Comparison of ENCODE assay signal across 17 mouse cellular contexts in genomic region chr10:95199541-95200269, GRCm38 (mm10).
DNase-seq lines count a peak whose midpoint lies in the region; ATAC-seq and TF ChIP-seq lines count a peak whose summit lies in the region.
"Had no signal": no experiment of that assay in that cellular context is flagged by ENCODE, and none has a peak within 500 bp of the region (broad histone marks: within the 10 kb centered on the region; RNA-seq: fewer than 3 reads in every experiment).

No protein-coding gene starts in this region.

- 0 out of 2 replicates have a peak, but pooled peaks have one; percentile 18 for ATAC-seq in heart, embryonic 15.5 days (replicated peaks; ENCODE audit: insufficient number of reproducible peaks, insufficient read depth, low FRiP score, low read depth)
- ATAC-seq in hindbrain, postnatal 0 days = peak; percentile 88
- ATAC-seq: midbrain, embryonic 16.5 days had no signal

- DNase-seq in cerebellum, postnatal 10 days = peak; percentile 38 to 48
- DNase-seq in cerebellum, adult 9-11 months = no peak
- DNase-seq in heart, adult 8-10 months (ENCODE audit: low spot score) = no peak
- peak; percentile 18 for DNase-seq in lung, postnatal 25 days (ENCODE audit: low spot score)
- DNase-seq in lung, adult 2 months = no peak
- peak; percentile 60 for DNase-seq in hindbrain, postnatal 0 days (ENCODE audit: low spot score)
- DNase-seq in left cerebral cortex, adult 8-10 months (ENCODE audit: low spot score in 2 of 2) = no peak
- DNase-seq: thymus, postnatal 4 days had no signal

- TF ChIP-seq POLR2A in lung, adult 2 months (IDR thresholded peaks at IDR 0.05; ENCODE audit: borderline replicate concordance, extremely low read depth, low read depth, low read length) = no peak

- H3K27ac ChIP-seq in heart, embryonic 15.5 days = no peak overlapping the region
- H3K27ac ChIP-seq in hindbrain, postnatal 0 days = no peak overlapping the region
- H3K27ac ChIP-seq: kidney, embryonic 15.5 days; layer of hippocampus, adult 2 months; limb, embryonic 15.5 days; neural tube, embryonic 13.5 days; stomach, postnatal 0 days had no signal

- no peak for TF ChIP-seq CTCF in lung, adult 2 months (IDR thresholded peaks at IDR 0.05; ENCODE audit: insufficient read depth, low read length)
- TF ChIP-seq CTCF in hindbrain, postnatal 0 days (IDR thresholded peaks at IDR 0.05; ENCODE audit: low read depth) = no peak

- H3K9ac ChIP-seq in heart, embryonic 15.5 days = no peak overlapping the region
- H3K9ac ChIP-seq in hindbrain, postnatal 0 days (replicated peaks; ENCODE audit: low read length) = no peak overlapping the region
- H3K9ac ChIP-seq: heart, embryonic 13.5 days; kidney, embryonic 15.5 days; limb, embryonic 15.5 days; neural tube, embryonic 13.5 days had no signal

- H3K4me1 ChIP-seq in heart, embryonic 15.5 days (replicated peaks) = peaks cover 12% of the 10 kb centered on the region
- H3K4me1 ChIP-seq in lung, adult 2 months (ENCODE audit: control insufficient read depth, insufficient read depth, low read length) = peaks cover 10% of the 10 kb centered on the region
- H3K4me1 ChIP-seq in hindbrain, postnatal 0 days (ENCODE audit: insufficient read depth, low read length) = no peaks in the 10 kb centered on the region; the same call in 1 of the 2 replicates

- no peaks in the 10 kb centered on the region for H3K9me3 ChIP-seq in heart, embryonic 15.5 days (replicated peaks)
- no peaks in the 10 kb centered on the region for H3K9me3 ChIP-seq in hindbrain, postnatal 0 days (ENCODE audit: low read length)
- H3K9me3 ChIP-seq: heart, embryonic 13.5 days; kidney, embryonic 15.5 days; limb, embryonic 15.5 days; neural tube, embryonic 13.5 days had no signal

- no peak overlapping the region for H3K4me3 ChIP-seq in heart, embryonic 15.5 days
- no peak overlapping the region for H3K4me3 ChIP-seq in lung, adult 2 months (replicated peaks; ENCODE audit: extremely low read depth, low read depth, low read length)
- no peak overlapping the region for H3K4me3 ChIP-seq in hindbrain, postnatal 0 days (ENCODE audit: low read length)
- H3K4me3 ChIP-seq: erythroblast, embryonic 14.5 days; heart, embryonic 13.5 days; kidney, embryonic 15.5 days; layer of hippocampus, adult 2 months; limb, embryonic 15.5 days; neural tube, embryonic 13.5 days had no signal

- no peaks in the 10 kb centered on the region for H3K27me3 ChIP-seq in heart, embryonic 15.5 days
- no peaks in the 10 kb centered on the region for H3K27me3 ChIP-seq in hindbrain, postnatal 0 days (ENCODE audit: insufficient read depth, low read length)
- H3K27me3 ChIP-seq: heart, embryonic 13.5 days; kidney, embryonic 15.5 days; limb, embryonic 15.5 days; neural tube, embryonic 13.5 days had no signal

- H3K4me2 ChIP-seq in heart, embryonic 15.5 days = no peak overlapping the region
- H3K4me2 ChIP-seq in hindbrain, postnatal 0 days (ENCODE audit: low read depth, low read length) = no peak overlapping the region
- H3K4me2 ChIP-seq: heart, embryonic 13.5 days; kidney, embryonic 15.5 days; limb, embryonic 15.5 days; neural tube, embryonic 13.5 days had no signal

- no peaks in the 10 kb centered on the region for H3K36me3 ChIP-seq in heart, embryonic 15.5 days
- no peaks in the 10 kb centered on the region for H3K36me3 ChIP-seq in hindbrain, postnatal 0 days (ENCODE audit: insufficient read depth, low read length)
- H3K36me3 ChIP-seq: heart, embryonic 13.5 days; kidney, embryonic 15.5 days; limb, embryonic 15.5 days; neural tube, embryonic 13.5 days had no signal

- 76% methylated on average over 11 of the region's 11 CpGs for WGBS in heart, embryonic 15.5 days
- 55% methylated on average over 11 of the region's 11 CpGs for WGBS in lung, adult 2 months
- 36% methylated on average over 11 of the region's 11 CpGs for WGBS in hindbrain, postnatal 0 days

Comparison
In these comparisons a context has a peak if more than half of its experiments do, and no peak if none do; other contexts are left out.
1. DNase-seq: peak in cerebellum, postnatal 10 days (2 of 2), lung, postnatal 25 days (single experiment) and hindbrain, postnatal 0 days (single experiment); none in cerebellum, adult 9-11 months (single experiment), heart, adult 8-10 months (single experiment), lung, adult 2 months (single experiment) and left cerebral cortex, adult 8-10 months (0 of 2).